Mouse (Mus musculus): Measurements from ENCODE around the gene Phldb2.

The Phldb2 gene

GRCm38 (mm10) chr16:45946335-45946734, 7.1 kb downstream of the Phldb2 start:
- DNase-seq, result no peak

GRCm38 (mm10) chr16:45945649-45946048, 7.7 kb downstream of the Phldb2 start:
- no peak for DNase-seq

GRCm38 (mm10) chr16:45945174-45945631, 8.2 kb downstream of the Phldb2 start:
- no peak for DNase-seq

- DNase-seq, result no peak
Observed at GRCm38 (mm10) chr16:45942169-45942891, 11.1 kb downstream of the Phldb2 start.

GRCm38 (mm10) chr16:45940701-45941100, 12.7 kb downstream of the Phldb2 start:
- no peak for DNase-seq

- no peak for DNase-seq
Observed at GRCm38 (mm10) chr16:45939436-45939835, 14.0 kb downstream of the Phldb2 start.

GRCm38 (mm10) chr16:45937381-45937780, 16.0 kb downstream of the Phldb2 start:
- no peak for DNase-seq

GRCm38 (mm10) chr16:45936521-45936920, 16.9 kb downstream of the Phldb2 start:
- DNase-seq, result no peak

GRCm38 (mm10) chr16:45935956-45936483, 17.4 kb downstream of the Phldb2 start:
- DNase-seq, result no peak

GRCm38 (mm10) chr16:45934721-45935407, 18.5 kb downstream of the Phldb2 start:
- no peak for DNase-seq

- no peak for DNase-seq
Observed at GRCm38 (mm10) chr16:45930308-45930707, 23.1 kb downstream of the Phldb2 start.

- no peak for DNase-seq
Observed at GRCm38 (mm10) chr16:45928090-45928489, 25.3 kb downstream of the Phldb2 start.

GRCm38 (mm10) chr16:45927601-45928000, 25.8 kb downstream of the Phldb2 start:
- no peak for DNase-seq

- no peak for DNase-seq
Observed at GRCm38 (mm10) chr16:45926875-45927274, 26.5 kb downstream of the Phldb2 start.

GRCm38 (mm10) chr16:45923731-45924424, 29.5 kb downstream of the Phldb2 start:
- DNase-seq, result no peak

GRCm38 (mm10) chr16:45922546-45923229, 30.7 kb downstream of the Phldb2 start:
- peak in 1 of 2 experiments; percentile 7 for DNase-seq

- DNase-seq, result peak in 1 of 2 experiments; percentile 4
Observed at GRCm38 (mm10) chr16:45919572-45919971, 33.8 kb downstream of the Phldb2 start.

GRCm38 (mm10) chr16:45903595-45903994, 49.8 kb downstream of the Phldb2 start:
- DNase-seq, result no peak

- no peak for DNase-seq
Observed at GRCm38 (mm10) chr16:45898459-45898858, 54.9 kb downstream of the Phldb2 start.

GRCm38 (mm10) chr16:45896587-45896986, 56.8 kb downstream of the Phldb2 start:
- no peak for DNase-seq

GRCm38 (mm10) chr16:45894998-45895397, 58.4 kb downstream of the Phldb2 start:
- DNase-seq, result no peak

GRCm38 (mm10) chr16:45893796-45894195, 59.6 kb downstream of the Phldb2 start:
- no peak for DNase-seq

GRCm38 (mm10) chr16:45892928-45893327, 60.5 kb downstream of the Phldb2 start:
- no peak for DNase-seq

Data from cerebellum, postnatal 10 days (tissue).